Mouse (Mus musculus) intestine, embryonic 14.5 days (tissue): ENCODE measurements at regions not wholly inside any gene's neighbourhood (a gene's known extent, or its start where the extent isn't known, plus 50 kb on each side); places are given as distances from the start of the nearest gene placed in this dataset.

Experiments used
- ATAC-seq: fragments of 200-750 bp; cut with Nextera tagmentation; replicated peaks from 2 replicates; pipeline ENCODE4 v1.8.0; 2017; ENCODE audit warnings: low read depth, moderate number of reproducible peaks, moderate TSS enrichment, moderate library complexity; ENCODE audit not compliant: low FRiP score, low TSS enrichment
- DNase-seq: peaks from one replicate; pipeline ENCODE4 v3.0.0-alpha.2; 2018; ENCODE audit warnings: low spot score
- H3K27ac ChIP-seq: fragments of 300-500 bp; sonication (generic); 2 replicates; pipeline ENCODE4 v1.5.1; 2014; ENCODE audit warnings: low read depth, mild to moderate bottlenecking, control low read depth
- H3K27me3 ChIP-seq: fragments of 300-500 bp; sonication (generic); replicated peaks from 2 replicates; pipeline ENCODE4 v1.6.1; 2014; ENCODE audit warnings: low read length, control low read depth; ENCODE audit not compliant: control insufficient read depth, insufficient read depth
- H3K36me3 ChIP-seq: fragments of 300-500 bp; sonication (generic); 2 replicates; pipeline ENCODE4 v1.6.1; 2014; ENCODE audit warnings: low read length, control low read depth; ENCODE audit not compliant: control insufficient read depth, insufficient read depth
- H3K4me1 ChIP-seq: fragments of 300-500 bp; sonication (generic); replicated peaks from 2 replicates; pipeline ENCODE4 v1.6.1; 2014; ENCODE audit warnings: low read length, control low read depth, mixed read lengths; ENCODE audit not compliant: control insufficient read depth, insufficient read depth
- H3K4me2 ChIP-seq: fragments of 300-500 bp; sonication (generic); 2 replicates; pipeline ENCODE4 v1.6.1; 2014; ENCODE audit warnings: low read length
- H3K4me3 ChIP-seq: fragments of 300-500 bp; sonication (generic); 2 replicates; pipeline ENCODE4 v1.5.1; 2014; ENCODE audit warnings: low read depth, low read length, control low read depth, mixed read lengths
- H3K9ac ChIP-seq: fragments of 300-500 bp; sonication (generic); 2 replicates; pipeline ENCODE4 v1.6.1; 2014; ENCODE audit warnings: mild to moderate bottlenecking, low read length
- H3K9me3 ChIP-seq: fragments of 300-500 bp; sonication (generic); 2 replicates; pipeline ENCODE4 v1.6.1; 2016; ENCODE audit warnings: low read length, control low read depth; ENCODE audit not compliant: control insufficient read depth
- WGBS: fragments of 180-500 bp; shearing (Covaris S2); extraction: QIAGEN DNeasy Blood & Tissue Kit; methylation state at CpG from one replicate; pipeline ENCODE4 v1.1.7; 2014; 5-methylcytosine and 5-hydroxymethylcytosine counted together

- DNase-seq (no peak), ATAC-seq (no peak)
- no peaks in the 10 kb centered on the region for H3K36me3 ChIP-seq
- no peak overlapping the region for H3K9ac ChIP-seq
- H3K9me3 ChIP-seq: no peaks in the 10 kb centered on the region
- WGBS: 92% methylated on average over 5 of the region's 5 CpGs
- 0 out of 2 replicates have a peak, but pooled peaks cover 4% of the 10 kb centered on the region for H3K4me1 ChIP-seq
- no peak overlapping the region for H3K4me3 ChIP-seq
- no peak overlapping the region for H3K4me2 ChIP-seq
- no peak overlapping the region for H3K27ac ChIP-seq
- H3K27me3 ChIP-seq: no peaks in the 10 kb centered on the region
These were observed 108.6 kb downstream of the Gja1 start for GRCm38 (mm10) chr10:56485746-56486145.

DNA sequence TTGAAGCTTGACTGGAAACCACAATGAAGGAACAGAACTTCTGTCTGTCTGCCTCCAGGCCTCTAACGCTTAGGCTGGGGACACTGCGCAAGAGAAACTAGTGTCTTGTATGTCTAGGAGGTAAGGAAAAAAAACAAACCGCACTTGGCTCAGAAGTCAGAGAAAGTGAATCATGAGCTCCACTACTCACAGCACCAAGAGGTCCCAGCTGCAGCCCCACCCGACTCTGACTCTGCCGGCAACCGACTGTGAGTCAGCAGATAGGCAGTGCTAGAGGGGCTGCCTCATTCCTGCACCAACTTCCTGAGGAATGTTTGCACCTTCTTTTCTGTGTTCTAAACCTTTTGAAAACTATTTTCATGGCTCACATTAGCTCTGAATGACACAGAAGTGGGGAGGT is 109.5 kb downstream of the Gja1 start:
- 45% methylated on average over 6 of the region's 6 CpGs for WGBS
- DNase-seq: no peak
- Histone ChIP-seq H3K4me1 (0 out of 2 replicates have a peak, but pooled peaks cover 4% of the 10 kb centered on the region), H3K4me2 (no peak overlapping the region), H3K9me3 (no peaks in the 10 kb centered on the region), H3K27ac (no peak overlapping the region), H3K4me3 (no peak overlapping the region), H3K36me3 (no peaks in the 10 kb centered on the region), H3K27me3 (no peaks in the 10 kb centered on the region), H3K9ac (no peak overlapping the region)
- no peak for ATAC-seq

GRCm38 (mm10) chr10:56493461-56493860 is 116.3 kb downstream of the Gja1 start:
- Histone ChIP-seq H3K9ac (no peak overlapping the region), H3K27ac (no peak overlapping the region), H3K4me1 (no peaks in the 10 kb centered on the region), H3K36me3 (no peaks in the 10 kb centered on the region), H3K27me3 (no peaks in the 10 kb centered on the region), H3K9me3 (no peaks in the 10 kb centered on the region), H3K4me2 (no peak overlapping the region), H3K4me3 (no peak overlapping the region)
- 52% methylated on average over 1 of the region's 1 CpGs for WGBS
- no peak for DNase-seq
- ATAC-seq: no peak

DNA sequence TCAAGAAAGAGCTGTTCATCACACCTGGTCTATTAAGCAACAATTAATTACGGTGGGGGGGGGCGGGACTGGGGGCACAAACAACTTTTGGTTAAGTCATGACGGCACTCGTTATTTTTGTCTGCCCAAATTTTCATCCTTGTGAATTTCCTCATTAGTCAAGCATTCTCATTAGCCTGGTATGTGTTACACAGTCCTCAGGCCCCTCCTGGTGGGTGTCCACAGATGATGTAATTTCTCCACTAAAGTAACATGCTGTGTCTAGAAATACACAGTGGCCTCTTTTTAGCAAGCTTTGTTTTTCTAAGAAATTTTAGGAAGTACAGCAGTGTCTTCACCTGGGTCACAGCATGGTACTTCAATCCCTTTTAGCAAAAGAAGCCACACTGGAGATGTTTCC is 118.2 kb downstream of the Gja1 start:
- WGBS: 88% methylated on average over 4 of the region's 4 CpGs
- no peak overlapping the region for H3K9ac ChIP-seq

GRCm38 (mm10) chr10:56519041-56519440 is 141.9 kb downstream of the Gja1 start:
- DNase-seq (no peak), ATAC-seq (no peak)
- no peak overlapping the region for H3K27ac ChIP-seq
- no peaks in the 10 kb centered on the region for H3K36me3 ChIP-seq
- no peak overlapping the region for H3K9ac ChIP-seq
- no peak overlapping the region for H3K4me2 ChIP-seq
- no peaks in the 10 kb centered on the region for H3K4me1 ChIP-seq
- no peaks in the 10 kb centered on the region for H3K9me3 ChIP-seq
- H3K4me3 ChIP-seq: no peak overlapping the region
- whole genome bisulfite sequencing: 82% methylated on average over 1 of the region's 1 CpGs
- no peaks in the 10 kb centered on the region for H3K27me3 ChIP-seq

More for the DNA sequence above, 118.2 kb downstream of the Gja1 start:
- DNase-seq (no peak), ATAC-seq (no peak)
- H3K27ac ChIP-seq: no peak overlapping the region
- H3K9me3 ChIP-seq: no peaks in the 10 kb centered on the region
- no peak overlapping the region for H3K4me3 ChIP-seq
- H3K4me1 ChIP-seq: no peaks in the 10 kb centered on the region
- no peak overlapping the region for H3K4me2 ChIP-seq
- no peaks in the 10 kb centered on the region for H3K36me3 ChIP-seq
- H3K27me3 ChIP-seq: no peaks in the 10 kb centered on the region

DNA sequence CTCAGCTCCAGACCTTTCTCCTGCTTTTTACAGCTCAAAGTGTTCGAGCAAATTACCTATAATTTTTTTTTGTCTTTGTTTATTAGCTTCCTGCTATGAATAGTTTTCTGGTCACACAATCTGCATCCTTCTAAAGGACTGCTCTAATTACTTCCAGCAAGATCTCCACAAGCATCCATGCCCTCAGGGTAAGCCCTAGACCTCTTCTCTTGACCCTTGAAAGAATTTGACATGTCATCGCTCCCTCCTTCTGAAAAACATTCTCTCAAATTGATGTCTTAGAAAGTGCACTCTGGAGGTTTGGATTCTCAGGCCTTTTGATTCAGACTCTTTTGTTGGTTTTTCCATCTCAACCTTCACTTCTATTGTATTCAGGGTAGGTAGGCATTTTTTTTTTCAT is 148.7 kb downstream of the Gja1 start:
- H3K27me3 ChIP-seq: no peaks in the 10 kb centered on the region
- no peaks in the 10 kb centered on the region for H3K36me3 ChIP-seq
- H3K9me3 ChIP-seq: 0 out of 2 replicates have a peak, but pooled peaks cover 2% of the 10 kb centered on the region
- no peaks in the 10 kb centered on the region for H3K4me1 ChIP-seq
- H3K4me2 ChIP-seq: no peak overlapping the region
- H3K9ac ChIP-seq: no peak overlapping the region
- DNase-seq (no peak), ATAC-seq (no peak)
- no peak overlapping the region for H3K4me3 ChIP-seq
- 76% methylated on average over 2 of the region's 2 CpGs for WGBS
- no peak overlapping the region for H3K27ac ChIP-seq

- Histone ChIP-seq H3K36me3 (no peaks in the 10 kb centered on the region), H3K27ac (no peak overlapping the region), H3K9me3 (no peaks in the 10 kb centered on the region), H3K4me1 (0 out of 2 replicates have a peak, but pooled peaks cover 2% of the 10 kb centered on the region), H3K9ac (no peak overlapping the region), H3K4me2 (no peak overlapping the region), H3K4me3 (no peak overlapping the region), H3K27me3 (no peaks in the 10 kb centered on the region)
- DNase-seq: no peak
- ATAC-seq: no peak
- WGBS: 18% methylated on average over 4 of the region's 4 CpGs
These were observed 160.0 kb downstream of the Gja1 start for GRCm38 (mm10) chr10:56537091-56537490.

GRCm38 (mm10) chr10:56539827-56540511 is 162.8 kb downstream of the Gja1 start:
- no peaks in the 10 kb centered on the region for H3K9me3 ChIP-seq
- DNase-seq: no peak
- H3K9ac ChIP-seq: no peak overlapping the region
- H3K4me2 ChIP-seq: no peak overlapping the region
- H3K4me3 ChIP-seq: no peak overlapping the region
- H3K27ac ChIP-seq: no peak overlapping the region
- H3K27me3 ChIP-seq: no peaks in the 10 kb centered on the region
- no peak for ATAC-seq
- WGBS: 82% methylated on average over 5 of the region's 5 CpGs
- H3K4me1 ChIP-seq: 0 out of 2 replicates have a peak, but pooled peaks cover 2% of the 10 kb centered on the region
- no peaks in the 10 kb centered on the region for H3K36me3 ChIP-seq

DNA sequence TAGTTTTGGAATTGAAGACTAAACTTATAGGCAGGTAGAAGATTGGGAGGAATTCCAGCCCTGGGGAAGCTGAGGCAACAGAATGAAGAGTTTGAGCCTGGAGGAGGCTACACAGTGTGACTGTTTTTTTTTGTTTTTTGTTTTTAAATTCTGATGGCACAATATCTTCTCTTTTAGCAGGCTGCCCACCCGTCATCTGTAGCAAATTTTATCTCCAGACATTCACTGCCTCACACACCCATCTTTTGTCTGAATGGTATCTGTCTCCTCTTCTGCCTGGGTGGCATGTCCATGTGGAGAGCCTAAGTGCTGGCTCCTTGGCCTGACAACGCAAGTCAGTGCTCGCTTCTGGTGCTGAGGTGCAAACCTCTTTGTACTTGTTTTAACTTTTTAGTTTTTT is 165.0 kb downstream of the Gja1 start:
- 80% methylated on average over 3 of the region's 3 CpGs for WGBS
- H3K4me2 ChIP-seq: no peak overlapping the region
- H3K4me3 ChIP-seq: no peak overlapping the region
- 0 out of 2 replicates have a peak, but pooled peaks cover 2% of the 10 kb centered on the region for H3K4me1 ChIP-seq
- H3K9me3 ChIP-seq: no peaks in the 10 kb centered on the region
- no peak overlapping the region for H3K27ac ChIP-seq
- ATAC-seq: no peak
- no peak overlapping the region for H3K9ac ChIP-seq
- no peaks in the 10 kb centered on the region for H3K27me3 ChIP-seq
- H3K36me3 ChIP-seq: no peaks in the 10 kb centered on the region
- DNase-seq: no peak
